Mouse (Mus musculus) layer of hippocampus, adult 8-10 months (tissue): ENCODE data around the gene Metap1d. TPM values are rescaled to one million over a fixed set of nuclear protein-coding genes. Genes with fewer than 3 reads are reported as not detected.

ENCODE experiments used
- DNase-seq, 2 experiments: peaks; one replicate each; pipeline ENCODE4 v3.0.0; 2022; ENCODE audit warnings: low spot score in 2 of 2
- total RNA-seq, 4 experiments: library from RNA; stranded (reverse); gene quantifications; 2 replicates each; pipeline ENCODE4 v1.2.4; 2022

The Metap1d gene
- total RNA-seq, 4 experiments from 2014 or later: 22.5 to 29.5 (median 26.1) TPM

- no peak for DNase-seq
Measured at GRCm38 (mm10) chr2:71527323-71528013, 74.4 kb downstream of the Metap1d start.

- DNase-seq: no peak
Measured at GRCm38 (mm10) chr2:71528014-71528713, 75.1 kb downstream of the Metap1d start, which contains the start of gene Dlx1. Dlx1 (plus strand) TSS chr2:71528113.

- no peak for DNase-seq
Measured at GRCm38 (mm10) chr2:71528714-71529510, 75.8 kb downstream of the Metap1d start.

GRCm38 (mm10) chr2:71529511-71530351 is 76.7 kb downstream of the Metap1d start:
- DNase-seq: peak in 1 of 2 experiments; percentile 31

- DNase-seq: no peak
Measured at GRCm38 (mm10) chr2:71530391-71531123, 77.5 kb downstream of the Metap1d start.

GRCm38 (mm10) chr2:71531124-71531590 is 78.1 kb downstream of the Metap1d start:
- DNase-seq: no peak

- DNase-seq: no peak
Measured at GRCm38 (mm10) chr2:71531990-71532970, 79.2 kb downstream of the Metap1d start.

GRCm38 (mm10) chr2:71533094-71533493 is 80.0 kb downstream of the Metap1d start:
- DNase-seq: no peak

- DNase-seq: no peak
Measured at GRCm38 (mm10) chr2:71534242-71535052, 81.4 kb downstream of the Metap1d start.

GRCm38 (mm10) chr2:71540611-71541417 is 87.7 kb downstream of the Metap1d start:
- DNase-seq: no peak

GRCm38 (mm10) chr2:71541418-71542226 is 88.5 kb downstream of the Metap1d start:
- no peak for DNase-seq

- DNase-seq: no peak
Measured at GRCm38 (mm10) chr2:71542227-71542815, 89.2 kb downstream of the Metap1d start.

- DNase-seq: no peak
Measured at GRCm38 (mm10) chr2:71542816-71543301, 89.8 kb downstream of the Metap1d start.

- DNase-seq: no peak
Measured at GRCm38 (mm10) chr2:71543531-71543930, 90.5 kb downstream of the Metap1d start.

GRCm38 (mm10) chr2:71543948-71544347 is 90.9 kb downstream of the Metap1d start:
- no peak for DNase-seq
